Mouse (Mus musculus): ENCODE measurements around the gene Trim68. TPM values are rescaled to one million over a fixed set of nuclear protein-coding genes. Genes with fewer than 3 reads are reported as not detected.

Trim68 gene
- polyA plus RNA-seq (2016; fragmentation: Nextera tagmentation; extraction: Ambion mirVana) = 9.6 and 12.5 TPM in 2 replicates

- Histone ChIP-seq H3K27me3 (no peaks in the 10 kb centered on the region), H3K4me3 (peak within 1 kb of the TSS; percentile 53), H3K36me3 (no peaks in the 10 kb centered on the region), H3K4me2 (replicated peaks) (peak within 1 kb of the TSS; percentile 64), H3K27ac (peak within 1 kb of the TSS; percentile 13; the same call in 1 of the 2 replicates), H3K9ac (peak within 1 kb of the TSS; percentile 63), H3K4me1 (no peaks in the 10 kb centered on the region), H3K9me3 (replicated peaks) (no peaks in the 10 kb centered on the region)
- WGBS = under 1% methylated on average over 40 of the region's 40 CpGs
- peak; percentile 100 for ATAC-seq (ENCODE audit: low FRiP score)
Observed at GRCm38 (mm10) chr7:102686944-102687501, at the start of gene Trim68. TSS of gene Trim68 (minus strand) at chr7:102687327.

- H3K27me3 ChIP-seq = no peaks in the 10 kb centered on the region
- H3K4me1 ChIP-seq = no peaks in the 10 kb centered on the region
- no peak overlapping the region for H3K4me2 ChIP-seq (replicated peaks)
- no peaks in the 10 kb centered on the region for H3K36me3 ChIP-seq
- no peak overlapping the region for H3K27ac ChIP-seq
- no peak overlapping the region for H3K9ac ChIP-seq
- ATAC-seq (ENCODE audit: low FRiP score) = no peak; the same call in 1 of the 2 replicates
- WGBS = 73% methylated on average over 1 of the region's 1 CpGs
- H3K9me3 ChIP-seq (replicated peaks) = no peaks in the 10 kb centered on the region
- H3K4me3 ChIP-seq = no peak overlapping the region
Observed at GRCm38 (mm10) chr7:102733793-102734192, 46.7 kb upstream of the Trim68 start.

GRCm38 (mm10) chr7:102727391-102727790, 40.3 kb upstream of the Trim68 start, which contains the start of gene Olfr559:
TSS of gene Olfr559 (minus strand) at chr7:102727491.
- Histone ChIP-seq H3K27ac (no peak within 1 kb of the TSS), H3K4me1 (no peaks in the 10 kb centered on the region), H3K4me2 (replicated peaks) (no peak within 1 kb of the TSS), H3K36me3 (no peaks in the 10 kb centered on the region), H3K27me3 (no peaks in the 10 kb centered on the region), H3K9ac (no peak within 1 kb of the TSS), H3K9me3 (replicated peaks) (no peaks in the 10 kb centered on the region), H3K4me3 (no peak within 1 kb of the TSS)
- ATAC-seq (ENCODE audit: low FRiP score) = no peak

GRCm38 (mm10) chr7:102718970-102719369, 31.8 kb upstream of the Trim68 start, which contains the start of gene Olfr33:
TSS of gene Olfr33 (minus strand) at chr7:102719070.
- WGBS = 44% methylated on average over 1 of the region's 1 CpGs
- no peak within 1 kb of the TSS for H3K4me2 ChIP-seq (replicated peaks)
- H3K4me3 ChIP-seq = no peak within 1 kb of the TSS
- no peaks in the 10 kb centered on the region for H3K27me3 ChIP-seq
- no peaks in the 10 kb centered on the region for H3K36me3 ChIP-seq
- H3K9me3 ChIP-seq (replicated peaks) = no peaks in the 10 kb centered on the region
- H3K4me1 ChIP-seq = no peaks in the 10 kb centered on the region
- ATAC-seq (ENCODE audit: low FRiP score) = no peak
- H3K27ac ChIP-seq = no peak within 1 kb of the TSS
- H3K9ac ChIP-seq = no peak within 1 kb of the TSS

GRCm38 (mm10) chr7:102701915-102702314, 14.8 kb upstream of the Trim68 start, which contains the start of gene Olfr558:
TSS of gene Olfr558 (plus strand) at chr7:102702215.
- no peaks in the 10 kb centered on the region for H3K9me3 ChIP-seq (replicated peaks)
- no peak within 1 kb of the TSS for H3K4me3 ChIP-seq
- no peaks in the 10 kb centered on the region for H3K36me3 ChIP-seq
- no peak for ATAC-seq (ENCODE audit: low FRiP score)
- H3K27ac ChIP-seq = no peak within 1 kb of the TSS
- H3K9ac ChIP-seq = no peak within 1 kb of the TSS
- H3K27me3 ChIP-seq = no peaks in the 10 kb centered on the region
- no peak within 1 kb of the TSS for H3K4me2 ChIP-seq (replicated peaks)
- H3K4me1 ChIP-seq = no peaks in the 10 kb centered on the region

- Histone ChIP-seq H3K4me2 (replicated peaks) (no peak overlapping the region), H3K27ac (no peak overlapping the region), H3K36me3 (no peaks in the 10 kb centered on the region), H3K4me3 (no peak overlapping the region), H3K9ac (no peak overlapping the region), H3K4me1 (no peaks in the 10 kb centered on the region), H3K9me3 (replicated peaks) (no peaks in the 10 kb centered on the region), H3K27me3 (no peaks in the 10 kb centered on the region)
- ATAC-seq (ENCODE audit: low FRiP score) = no peak
- WGBS = 88% methylated on average over 7 of the region's 7 CpGs
Observed at GRCm38 (mm10) chr7:102698461-102698860, 11.3 kb upstream of the Trim68 start.

- Histone ChIP-seq H3K4me2 (replicated peaks) (no peak within 1 kb of the TSS), H3K27ac (no peak within 1 kb of the TSS), H3K9me3 (replicated peaks) (no peaks in the 10 kb centered on the region), H3K9ac (no peak within 1 kb of the TSS), H3K36me3 (no peaks in the 10 kb centered on the region), H3K27me3 (no peaks in the 10 kb centered on the region), H3K4me3 (no peak within 1 kb of the TSS), H3K4me1 (no peaks in the 10 kb centered on the region)
- WGBS = 79% methylated on average over 5 of the region's 5 CpGs
- no peak for ATAC-seq (ENCODE audit: low FRiP score)
Observed at GRCm38 (mm10) chr7:102695358-102696125, 8.4 kb upstream of the Trim68 start, which contains the start of gene Olfr557. TSS of gene Olfr557 (plus strand) at chr7:102695910.

GRCm38 (mm10) chr7:102681916-102682315, 5.2 kb downstream of the Trim68 start:
- Histone ChIP-seq H3K4me3 (no peak overlapping the region), H3K36me3 (no peaks in the 10 kb centered on the region), H3K9me3 (replicated peaks) (no peaks in the 10 kb centered on the region), H3K9ac (no peak overlapping the region), H3K4me2 (replicated peaks) (no peak overlapping the region), H3K27ac (no peak overlapping the region), H3K27me3 (no peaks in the 10 kb centered on the region), H3K4me1 (no peaks in the 10 kb centered on the region)
- WGBS = 78% methylated on average over 1 of the region's 1 CpGs
- ATAC-seq (ENCODE audit: low FRiP score) = no peak

- Histone ChIP-seq H3K4me1 (no peaks in the 10 kb centered on the region), H3K4me3 (no peak overlapping the region), H3K36me3 (no peaks in the 10 kb centered on the region), H3K4me2 (replicated peaks) (no peak overlapping the region), H3K9ac (no peak overlapping the region), H3K27ac (no peak overlapping the region), H3K27me3 (no peaks in the 10 kb centered on the region), H3K9me3 (replicated peaks) (no peaks in the 10 kb centered on the region)
- no peak for ATAC-seq (ENCODE audit: low FRiP score)
- WGBS = 82% methylated on average over 2 of the region's 2 CpGs
Observed at GRCm38 (mm10) chr7:102676225-102676624, 10.9 kb downstream of the Trim68 start.

- Histone ChIP-seq H3K4me1 (no peaks in the 10 kb centered on the region), H3K27me3 (no peaks in the 10 kb centered on the region), H3K36me3 (no peaks in the 10 kb centered on the region), H3K9me3 (replicated peaks) (no peaks in the 10 kb centered on the region), H3K27ac (no peak overlapping the region), H3K9ac (no peak overlapping the region), H3K4me2 (replicated peaks) (no peak overlapping the region), H3K4me3 (no peak overlapping the region)
- no peak for ATAC-seq (ENCODE audit: low FRiP score)
- 37% methylated on average over 2 of the region's 2 CpGs for WGBS
Observed at GRCm38 (mm10) chr7:102665378-102665777, 21.7 kb downstream of the Trim68 start.

GRCm38 (mm10) chr7:102664599-102664998, 22.5 kb downstream of the Trim68 start, which contains the start of gene Olfr556:
TSS of gene Olfr556 (plus strand) at chr7:102664899.
- Histone ChIP-seq H3K27me3 (no peaks in the 10 kb centered on the region), H3K27ac (no peak within 1 kb of the TSS), H3K36me3 (no peaks in the 10 kb centered on the region), H3K4me2 (replicated peaks) (no peak within 1 kb of the TSS), H3K9ac (no peak within 1 kb of the TSS), H3K9me3 (replicated peaks) (no peaks in the 10 kb centered on the region), H3K4me1 (no peaks in the 10 kb centered on the region), H3K4me3 (no peak within 1 kb of the TSS)
- 45% methylated on average over 3 of the region's 3 CpGs for WGBS
- no peak for ATAC-seq (ENCODE audit: low FRiP score)

- Histone ChIP-seq H3K9me3 (replicated peaks) (no peaks in the 10 kb centered on the region), H3K4me3 (no peak within 1 kb of the TSS), H3K27ac (no peak within 1 kb of the TSS), H3K27me3 (no peaks in the 10 kb centered on the region), H3K36me3 (no peaks in the 10 kb centered on the region), H3K4me1 (no peaks in the 10 kb centered on the region), H3K4me2 (replicated peaks) (no peak within 1 kb of the TSS), H3K9ac (no peak within 1 kb of the TSS)
- ATAC-seq (ENCODE audit: low FRiP score) = no peak
- 68% methylated on average over 1 of the region's 1 CpGs for WGBS
Observed at GRCm38 (mm10) chr7:102658523-102658922, 28.6 kb downstream of the Trim68 start, which contains the start of gene Olfr555. TSS of gene Olfr555 (plus strand) at chr7:102658823.
